Mouse (Mus musculus) neural tube, embryonic 13.5 days (tissue): ENCODE results near the gene Gpr18. TPM values are rescaled to one million over a fixed set of nuclear protein-coding genes. Genes with fewer than 3 reads are reported as not detected.

Experiments
- ATAC-seq: fragments of 200-750 bp; cut with Nextera tagmentation; 2 replicates; pipeline ENCODE4 v1.8.0; 2017; ENCODE audit warnings: low read depth, mild to moderate bottlenecking, moderate TSS enrichment, moderate library complexity
- H3K27ac ChIP-seq: fragments of 300-500 bp; sonication (generic); replicated peaks from 2 replicates; pipeline ENCODE4 v1.5.1; 2015; ENCODE audit warnings: moderate library complexity, mild to moderate bottlenecking, inconsistent platforms
- H3K27me3 ChIP-seq: fragments of 300-500 bp; sonication (generic); 2 replicates; pipeline ENCODE4 v1.6.1; 2015; ENCODE audit warnings: mild to moderate bottlenecking, inconsistent platforms
- H3K36me3 ChIP-seq: fragments of 300-500 bp; sonication (generic); 2 replicates; pipeline ENCODE4 v1.6.1; 2015; ENCODE audit warnings: mild to moderate bottlenecking, inconsistent platforms
- H3K4me1 ChIP-seq: fragments of 300-500 bp; sonication (generic); replicated peaks from 2 replicates; pipeline ENCODE4 v1.6.1; 2015; ENCODE audit warnings: inconsistent platforms
- H3K4me2 ChIP-seq: fragments of 300-500 bp; sonication (generic); 2 replicates; pipeline ENCODE4 v1.6.1; 2015; ENCODE audit warnings: inconsistent platforms, mild to moderate bottlenecking, moderate library complexity
- H3K4me3 ChIP-seq: fragments of 300-500 bp; sonication (generic); 2 replicates; pipeline ENCODE4 v1.5.1; 2015; ENCODE audit warnings: mild to moderate bottlenecking, inconsistent platforms
- H3K9ac ChIP-seq: fragments of 300-500 bp; sonication (generic); 2 replicates; pipeline ENCODE4 v1.6.1; 2015; ENCODE audit warnings: moderate library complexity, mild to moderate bottlenecking, inconsistent platforms
- H3K9me3 ChIP-seq: fragments of 300-500 bp; sonication (generic); 2 replicates; pipeline ENCODE4 v1.6.1; 2016; ENCODE audit warnings: inconsistent platforms
- WGBS: fragments of 180-500 bp; shearing (Covaris S2); methylation state at CpG from one replicate; pipeline ENCODE4 v1.1.7; 2015; 5-methylcytosine and 5-hydroxymethylcytosine counted together
- polyA plus RNA-seq: library from polyadenylated mRNA; unstranded; fragments of >200 nt; fragmentation: Nextera tagmentation; extraction: Ambion mirVana; gene quantifications from 2 replicates; pipeline ENCODE4 v1.2.1, GENCODE M21; 2015

Gene Gpr18
- polyA plus RNA-seq, 1 experiment from 2014 or later, result 0.17 TPM

DNA sequence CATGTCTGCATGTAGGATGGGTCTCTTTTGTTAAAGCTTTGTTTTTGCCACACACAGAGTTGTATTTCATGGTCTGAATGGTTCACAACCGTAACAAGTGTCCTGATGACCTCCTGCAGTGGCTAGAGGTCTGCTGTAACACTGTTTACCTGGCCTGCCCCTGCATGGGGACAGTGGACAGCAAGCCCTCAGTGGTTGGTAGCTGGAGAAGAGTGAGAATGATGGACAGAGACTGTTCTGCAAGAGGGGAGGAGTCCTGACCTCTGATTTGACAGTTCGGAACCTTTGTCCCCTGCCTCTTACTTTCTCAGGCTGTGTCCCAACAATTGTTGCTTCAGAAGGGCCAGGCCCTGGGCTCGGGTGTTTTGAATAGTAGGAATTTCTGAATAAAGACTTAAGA, 2.7 kb upstream of the Gpr18 start:
- no peak overlapping the region for H3K27ac ChIP-seq
- no peak for ATAC-seq
- H3K36me3 ChIP-seq, result peaks cover 24% of the 10 kb centered on the region
- no peak overlapping the region for H3K4me2 ChIP-seq
- 0 out of 2 replicates have a peak, but pooled peaks cover 7% of the 10 kb centered on the region for H3K4me1 ChIP-seq
- no peak overlapping the region for H3K9ac ChIP-seq
- no peaks in the 10 kb centered on the region for H3K9me3 ChIP-seq
- H3K4me3 ChIP-seq, result no peak overlapping the region
- 74% methylated on average over 3 of the region's 3 CpGs for WGBS
- H3K27me3 ChIP-seq, result no peaks in the 10 kb centered on the region

DNA sequence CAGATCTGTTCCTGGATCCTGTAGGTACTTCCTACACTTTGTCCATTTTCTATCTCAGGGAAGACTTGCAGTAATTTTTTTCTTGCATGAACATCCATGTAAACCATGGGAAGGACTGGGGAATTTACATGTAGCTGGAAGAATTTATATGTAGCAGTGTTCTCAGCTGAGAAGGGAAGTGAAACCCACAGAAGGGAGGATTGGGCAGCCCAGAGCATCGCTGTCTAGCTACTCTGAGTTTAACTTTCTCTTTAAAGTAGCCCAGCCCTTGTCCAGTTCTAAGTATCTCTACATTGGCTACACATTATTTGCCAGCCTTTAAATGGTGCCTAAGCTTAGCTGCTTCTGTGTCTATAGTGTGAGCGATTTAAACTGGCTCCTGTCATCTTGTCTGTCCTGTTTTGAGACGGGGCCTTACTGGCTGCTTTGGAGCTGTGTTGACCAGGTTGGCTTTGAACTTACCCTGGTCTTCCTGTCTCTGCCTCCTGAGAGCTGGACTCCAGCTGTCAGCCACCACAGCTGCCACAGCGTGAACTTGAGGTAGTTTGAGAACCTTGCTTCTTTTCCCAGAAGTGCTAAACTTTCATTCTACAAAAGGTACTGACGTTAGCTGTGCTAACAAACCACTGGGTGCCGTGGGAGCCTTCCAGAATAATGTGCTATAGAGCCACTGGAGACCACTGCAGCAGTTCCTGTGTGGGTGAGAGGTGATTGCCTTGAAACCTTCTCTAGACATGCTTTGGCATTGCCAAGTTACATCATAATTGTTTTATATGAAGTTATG, 922 bp upstream of the Gpr18 start:
- H3K4me2 ChIP-seq, result no peak overlapping the region
- no peak for ATAC-seq
- no peak overlapping the region for H3K4me3 ChIP-seq
- H3K27ac ChIP-seq, result no peak overlapping the region
- 0 out of 2 replicates have a peak, but pooled peaks cover 7% of the 10 kb centered on the region for H3K4me1 ChIP-seq
- peaks cover 39% of the 10 kb centered on the region for H3K36me3 ChIP-seq
- H3K9me3 ChIP-seq, result no peaks in the 10 kb centered on the region
- 91% methylated on average over 6 of the region's 6 CpGs for WGBS
- no peaks in the 10 kb centered on the region for H3K27me3 ChIP-seq
- H3K9ac ChIP-seq, result no peak overlapping the region

DNA sequence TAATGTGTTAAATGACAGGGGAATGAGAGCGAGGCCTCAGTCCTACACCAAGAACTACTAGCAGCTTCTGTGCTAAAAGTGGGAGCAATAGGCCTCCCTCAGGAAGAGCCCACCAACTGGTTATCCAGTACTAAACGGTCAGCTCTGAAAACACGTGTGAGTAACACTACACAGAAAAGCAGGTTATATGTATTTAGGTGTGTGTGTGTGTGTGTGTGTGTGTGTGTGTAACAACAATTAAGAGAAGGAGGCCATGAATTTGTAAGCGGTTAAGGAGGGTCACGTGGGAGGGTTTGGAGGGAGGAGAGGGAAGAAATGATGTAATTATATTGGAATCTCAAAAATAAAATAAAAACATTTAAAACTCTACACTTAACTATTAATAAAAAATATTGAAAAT, 438 bp downstream of the Gpr18 start:
- Histone ChIP-seq H3K9ac (no peak overlapping the region), H3K4me3 (no peak overlapping the region), H3K27ac (no peak overlapping the region), H3K4me2 (no peak overlapping the region), H3K4me1 (no peaks in the 10 kb centered on the region), H3K9me3 (no peaks in the 10 kb centered on the region), H3K27me3 (no peaks in the 10 kb centered on the region), H3K36me3 (peaks cover 48% of the 10 kb centered on the region)
- no peak for ATAC-seq
- 93% methylated on average over 5 of the region's 5 CpGs for WGBS

DNA sequence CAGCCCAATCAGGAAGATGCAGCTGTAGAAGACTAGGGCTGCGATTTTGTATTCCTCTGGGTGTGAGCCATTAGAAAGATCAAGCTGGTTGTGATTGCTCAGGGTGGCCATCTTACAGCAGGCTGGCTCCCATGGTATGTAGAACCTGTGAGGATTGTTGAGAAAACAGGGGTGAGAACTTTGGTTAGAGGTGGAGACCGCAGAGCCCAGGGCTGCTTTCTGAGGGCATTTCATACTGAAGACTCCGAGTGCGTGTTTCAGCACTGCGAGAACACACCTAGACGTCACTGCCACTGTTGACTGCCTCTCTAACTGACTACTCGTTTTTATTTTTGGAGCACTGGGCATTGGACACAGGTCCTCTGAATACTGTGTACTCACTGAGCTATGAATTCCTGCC, 3.1 kb downstream of the Gpr18 start:
- H3K9me3 ChIP-seq, result no peaks in the 10 kb centered on the region
- H3K9ac ChIP-seq, result no peak overlapping the region
- H3K4me1 ChIP-seq, result no peaks in the 10 kb centered on the region
- no peaks in the 10 kb centered on the region for H3K27me3 ChIP-seq
- H3K36me3 ChIP-seq, result peaks cover 69% of the 10 kb centered on the region
- ATAC-seq, result no peak
- no peak overlapping the region for H3K4me3 ChIP-seq
- WGBS, result 96% methylated on average over 7 of the region's 7 CpGs
- H3K4me2 ChIP-seq, result no peak overlapping the region
- H3K27ac ChIP-seq, result no peak overlapping the region

- H3K36me3 ChIP-seq, result peaks cover 75% of the 10 kb centered on the region
- no peaks in the 10 kb centered on the region for H3K4me1 ChIP-seq
- no peak overlapping the region for H3K4me2 ChIP-seq
- no peak overlapping the region for H3K9ac ChIP-seq
- H3K27me3 ChIP-seq, result no peaks in the 10 kb centered on the region
- no peak overlapping the region for H3K4me3 ChIP-seq
- no peaks in the 10 kb centered on the region for H3K9me3 ChIP-seq
- 92% methylated on average over 6 of the region's 6 CpGs for WGBS
- H3K27ac ChIP-seq, result no peak overlapping the region
- ATAC-seq, result no peak
Observed at GRCm38 (mm10) chr14:121909868-121910267, 5.7 kb downstream of the Gpr18 start.

- H3K36me3 ChIP-seq, result peaks cover 66% of the 10 kb centered on the region
- H3K4me1 ChIP-seq, result no peaks in the 10 kb centered on the region
- H3K9ac ChIP-seq, result no peak overlapping the region
- 94% methylated on average over 11 of the region's 11 CpGs for WGBS
- H3K9me3 ChIP-seq, result no peaks in the 10 kb centered on the region
- no peak for ATAC-seq
- no peaks in the 10 kb centered on the region for H3K27me3 ChIP-seq
- no peak overlapping the region for H3K27ac ChIP-seq
- no peak overlapping the region for H3K4me2 ChIP-seq
- no peak overlapping the region for H3K4me3 ChIP-seq
Observed at GRCm38 (mm10) chr14:121906992-121907681, 8.4 kb downstream of the Gpr18 start.

GRCm38 (mm10) chr14:121906341-121906991, 9.1 kb downstream of the Gpr18 start:
- Histone ChIP-seq H3K27ac (no peak overlapping the region), H3K4me3 (no peak overlapping the region), H3K4me1 (no peaks in the 10 kb centered on the region), H3K4me2 (no peak overlapping the region), H3K27me3 (no peaks in the 10 kb centered on the region), H3K9ac (no peak overlapping the region), H3K36me3 (peaks cover 59% of the 10 kb centered on the region), H3K9me3 (no peaks in the 10 kb centered on the region)
- 87% methylated on average over 8 of the region's 8 CpGs for WGBS
- ATAC-seq, result no peak

DNA sequence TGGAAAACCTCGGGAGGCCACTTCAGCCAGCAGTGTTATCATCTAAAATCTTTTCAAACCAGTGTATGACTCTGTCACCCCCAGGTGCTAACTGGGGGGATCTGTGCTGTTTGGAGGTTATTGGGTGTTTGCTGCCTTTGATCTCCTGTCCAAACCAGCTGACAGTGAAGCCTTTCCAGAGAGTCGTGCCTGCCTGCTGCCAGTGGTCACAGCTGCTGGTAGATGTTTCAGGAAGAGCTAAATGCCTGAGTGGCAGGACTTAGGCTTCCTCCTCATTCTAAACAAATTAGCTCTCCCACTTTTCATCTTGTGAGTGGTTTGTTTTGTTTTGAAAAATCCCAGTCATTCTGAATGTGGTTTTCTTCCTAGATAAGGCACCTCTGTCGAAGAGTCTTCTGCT, 10.8 kb downstream of the Gpr18 start:
- no peaks in the 10 kb centered on the region for H3K9me3 ChIP-seq
- H3K4me2 ChIP-seq, result no peak overlapping the region
- no peaks in the 10 kb centered on the region for H3K27me3 ChIP-seq
- H3K4me3 ChIP-seq, result no peak overlapping the region
- no peak overlapping the region for H3K9ac ChIP-seq
- H3K4me1 ChIP-seq, result no peaks in the 10 kb centered on the region
- H3K27ac ChIP-seq, result no peak overlapping the region
- ATAC-seq, result no peak
- H3K36me3 ChIP-seq, result peaks cover 44% of the 10 kb centered on the region
- 72% methylated on average over 3 of the region's 3 CpGs for WGBS

DNA sequence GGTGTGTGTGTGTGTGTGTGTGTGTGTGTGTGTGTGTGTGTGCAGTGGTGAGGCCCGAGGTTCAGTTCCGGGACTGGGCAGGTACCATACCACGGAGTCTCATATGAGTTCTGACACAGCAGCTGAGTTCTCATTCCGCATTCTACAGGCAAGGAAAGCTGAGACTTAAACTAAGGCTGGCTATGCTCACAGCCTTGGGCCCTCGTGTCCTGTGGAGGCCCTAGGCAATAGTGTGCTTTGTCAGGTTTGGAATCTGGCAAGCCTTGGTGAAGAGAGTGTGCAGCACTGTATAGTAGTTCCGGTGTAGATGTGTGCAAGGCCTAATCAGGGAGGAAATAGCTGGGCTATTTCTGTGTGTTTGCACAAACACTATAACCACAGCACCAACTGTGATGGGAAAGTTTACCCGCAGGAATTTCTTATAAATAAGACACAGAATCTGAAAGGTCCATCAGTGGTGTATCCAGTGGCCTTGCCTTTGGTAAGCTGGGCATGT, 12.2 kb downstream of the Gpr18 start:
- H3K27ac ChIP-seq, result no peak overlapping the region
- H3K36me3 ChIP-seq, result peaks cover 32% of the 10 kb centered on the region
- H3K4me2 ChIP-seq, result no peak overlapping the region
- no peaks in the 10 kb centered on the region for H3K9me3 ChIP-seq
- H3K4me3 ChIP-seq, result no peak overlapping the region
- H3K4me1 ChIP-seq, result no peaks in the 10 kb centered on the region
- no peaks in the 10 kb centered on the region for H3K27me3 ChIP-seq
- 93% methylated on average over 7 of the region's 7 CpGs for WGBS
- H3K9ac ChIP-seq, result no peak overlapping the region
- no peak for ATAC-seq

DNA sequence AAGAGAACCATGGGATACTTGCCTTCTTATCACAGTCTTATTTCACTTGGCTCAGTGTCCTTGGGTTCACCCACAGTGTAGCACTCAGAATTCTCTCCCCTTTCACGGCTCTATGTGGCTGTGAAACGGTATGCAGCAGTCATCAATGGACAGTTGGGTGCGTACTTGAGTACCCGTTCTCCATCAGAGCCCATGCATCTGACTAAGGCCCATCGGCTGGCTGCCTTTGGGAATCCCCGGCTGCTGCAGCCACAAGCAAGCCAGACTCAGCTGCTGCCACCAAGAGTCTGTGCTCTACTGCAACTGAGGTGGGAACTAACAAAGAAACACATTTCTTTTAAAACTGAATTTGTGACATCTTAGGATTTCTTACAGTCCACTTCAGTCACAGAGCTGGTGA, 14.1 kb downstream of the Gpr18 start:
- no peaks in the 10 kb centered on the region for H3K9me3 ChIP-seq
- H3K4me1 ChIP-seq, result no peaks in the 10 kb centered on the region
- H3K4me2 ChIP-seq, result no peak overlapping the region
- H3K9ac ChIP-seq, result no peak overlapping the region
- WGBS, result 90% methylated on average over 6 of the region's 6 CpGs
- H3K27me3 ChIP-seq, result no peaks in the 10 kb centered on the region
- no peak for ATAC-seq
- no peak overlapping the region for H3K4me3 ChIP-seq
- peaks cover 16% of the 10 kb centered on the region for H3K36me3 ChIP-seq
- no peak overlapping the region for H3K27ac ChIP-seq

GRCm38 (mm10) chr14:121899071-121899470, 16.5 kb downstream of the Gpr18 start:
- Histone ChIP-seq H3K36me3 (no peaks in the 10 kb centered on the region), H3K9ac (no peak overlapping the region), H3K27ac (no peak overlapping the region), H3K4me2 (no peak overlapping the region), H3K27me3 (no peaks in the 10 kb centered on the region), H3K9me3 (no peaks in the 10 kb centered on the region), H3K4me3 (no peak overlapping the region), H3K4me1 (peaks cover 3% of the 10 kb centered on the region; the same call in 1 of the 2 replicates)
- 90% methylated on average over 3 of the region's 3 CpGs for WGBS
- ATAC-seq, result no peak

- Histone ChIP-seq H3K36me3 (no peaks in the 10 kb centered on the region), H3K9ac (no peak overlapping the region), H3K4me2 (no peak overlapping the region), H3K9me3 (no peaks in the 10 kb centered on the region), H3K27ac (no peak overlapping the region), H3K4me3 (no peak overlapping the region), H3K27me3 (no peaks in the 10 kb centered on the region), H3K4me1 (peaks cover 6% of the 10 kb centered on the region; the same call in 1 of the 2 replicates)
- ATAC-seq, result no peak
- 87% methylated on average over 11 of the region's 11 CpGs for WGBS
Observed at GRCm38 (mm10) chr14:121898509-121898908, 17.1 kb downstream of the Gpr18 start.
